Mouse (Mus musculus): Measurements from ENCODE around the gene Akr1c19. TPM values are rescaled to one million over a fixed set of nuclear protein-coding genes. Genes with fewer than 3 reads are reported as not detected.

The Akr1c19 gene
- total and polyA plus RNA-seq, 3 experiments, result not detected

DNA sequence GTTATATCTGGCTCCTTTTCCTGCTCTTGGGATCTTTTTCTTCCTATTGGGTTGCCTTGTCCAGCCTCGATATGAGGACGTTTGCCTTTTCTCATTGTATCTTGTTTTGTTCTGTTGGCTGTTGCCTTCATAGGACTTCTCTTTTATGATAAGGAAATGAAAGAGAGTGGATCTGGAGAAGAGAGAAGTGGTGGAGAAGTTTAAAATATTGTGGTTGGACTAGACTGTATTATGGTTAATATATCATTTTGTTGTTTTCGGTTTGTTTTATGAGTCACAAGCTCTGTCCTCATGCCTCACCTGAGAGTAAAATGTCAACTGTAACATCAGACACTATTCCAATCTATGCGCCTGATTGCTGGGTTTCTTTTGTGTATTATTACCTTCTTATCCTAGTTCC lies 68.5 kb downstream of the Akr1c19 start:
- no peak overlapping the region for H3K27ac ChIP-seq (ENCODE audit: control insufficient read depth, low read depth, low read length)
- DNase-seq (ENCODE audit: low read depth, low spot score), result no peak
- no peaks in the 10 kb centered on the region for H3K4me1 ChIP-seq (ENCODE audit: control insufficient read depth in 1 of 2, insufficient read depth in 2 of 2, low read length in 2 of 2)
- no peak overlapping the region for H3K4me3 ChIP-seq (ENCODE audit: control insufficient read depth in 1 of 2, insufficient read depth in 1 of 2, low read depth in 2 of 2, low read length in 2 of 2)
- H3K36me3 ChIP-seq (ENCODE audit: control insufficient read depth in 1 of 2, insufficient read depth in 2 of 2, low read length in 2 of 2), result no peaks in the 10 kb centered on the region
- no peak overlapping the region for H3K9ac ChIP-seq (ENCODE audit: control insufficient read depth, low read depth, low read length, poor library complexity, severe bottlenecking)
- no peaks in the 10 kb centered on the region for H3K9me3 ChIP-seq (replicated peaks; ENCODE audit: insufficient read depth, low read length)
- TF ChIP-seq ELF1 (IDR thresholded peaks at IDR 0.05; ENCODE audit: low read depth, low read length) (no peak), RAD21 (IDR thresholded peaks at IDR 0.05; ENCODE audit: low read depth, low read length) (no peak), CTCF (IDR thresholded peaks at IDR 0.05 in 2 of 3, conservative IDR thresholded peaks at IDR 0.05 in 1 of 3; ENCODE audit: control insufficient read depth in 1 of 3, insufficient read depth in 1 of 3, low read depth in 2 of 3, low read length in 3 of 3, poor library complexity in 1 of 3, severe bottlenecking in 1 of 3) (no peak), TCF12 (IDR thresholded peaks at IDR 0.05; ENCODE audit: low read depth, low read length) (no peak), MYB (IDR thresholded peaks at IDR 0.05; ENCODE audit: low read depth, low read length) (no peak), POLR2AphosphoS5 (IDR thresholded peaks at IDR 0.05; ENCODE audit: borderline replicate concordance, low read depth, low read length) (no peak), NRF1 (IDR thresholded peaks at IDR 0.05; ENCODE audit: insufficient read depth, low read depth, low read length, poor library complexity, severe bottlenecking) (no peak), GABPA (IDR thresholded peaks at IDR 0.05; ENCODE audit: low read depth, low read length) (no peak), TBP (IDR thresholded peaks at IDR 0.05; ENCODE audit: low read depth, low read length) (no peak), USF1 (IDR thresholded peaks at IDR 0.05; ENCODE audit: low read depth, low read length) (no peak), UBTF (IDR thresholded peaks at IDR 0.05; ENCODE audit: borderline replicate concordance, insufficient read depth, low read depth, low read length) (no peak), ZC3H11A (IDR thresholded peaks at IDR 0.05; ENCODE audit: low read depth, low read length) (no peak), ZKSCAN1 (IDR thresholded peaks at IDR 0.05; ENCODE audit: low read depth, low read length) (no peak), SIN3A (IDR thresholded peaks at IDR 0.05; ENCODE audit: low read length) (no peak), MYC (IDR thresholded peaks at IDR 0.05; ENCODE audit: low read depth, low read length) (no peak), CHD1 (IDR thresholded peaks at IDR 0.05; ENCODE audit: low read depth, low read length) (no peak)
- H3K27me3 ChIP-seq (ENCODE audit: control insufficient read depth in 1 of 2, insufficient read depth in 2 of 2, low read length in 2 of 2), result no peaks in the 10 kb centered on the region
- H3K79me2 ChIP-seq (ENCODE audit: control insufficient read depth, insufficient read depth, low read length, poor library complexity), result no peaks in the 10 kb centered on the region

Other genes with a start within 250 kb of the Akr1c19 start
- not detected in 2 replicates for gene Akr1c14, start 179.7 kb upstream of the Akr1c19 start, total RNA-seq (2012; rRNA removed)
- not detected for gene Akr1c14, start 179.7 kb upstream of the Akr1c19 start, polyA plus RNA-seq (2012; ENCODE audit: insufficient read depth in 1 of 2, insufficient read length in 2 of 2, low read depth in 1 of 2, low replicate concordance in 2 of 2, missing spikeins in 1 of 2)
- not detected in 2 replicates for gene Akr1c18, start 78.0 kb upstream of the Akr1c19 start, total RNA-seq (2012; rRNA removed)
- not detected for gene Akr1c18, start 78.0 kb upstream of the Akr1c19 start, polyA plus RNA-seq (2012; ENCODE audit: insufficient read depth in 1 of 2, insufficient read length in 2 of 2, low read depth in 1 of 2, low replicate concordance in 2 of 2, missing spikeins in 1 of 2)
- 13.0 and 13.3 TPM in 2 replicates for gene Akr1c13, start 37.5 kb upstream of the Akr1c19 start, total RNA-seq (2012; rRNA removed)
- gene Akr1c13, start 37.5 kb upstream of the Akr1c19 start, polyA plus RNA-seq (2012; ENCODE audit: insufficient read depth in 1 of 2, insufficient read length in 2 of 2, low read depth in 1 of 2, low replicate concordance in 2 of 2, missing spikeins in 1 of 2), result 1 to 10 TPM in 1 of 2 experiments, not detected in 1; 5.5 TPM
- 0.42 and 0.62 TPM in 2 replicates for gene Akr1c12, start 50.7 kb downstream of the Akr1c19 start, total RNA-seq (2012; rRNA removed)
- under 1 TPM in 1 of 2 experiments, not detected in 1; 0.45 TPM for gene Akr1c12, start 50.7 kb downstream of the Akr1c19 start, polyA plus RNA-seq (2012; ENCODE audit: insufficient read depth in 1 of 2, insufficient read length in 2 of 2, low read depth in 1 of 2, low replicate concordance in 2 of 2, missing spikeins in 1 of 2)
- not detected in 2 replicates for gene Akr1c6, start 205.6 kb downstream of the Akr1c19 start, total RNA-seq (2012; rRNA removed)
- gene Akr1c6, start 205.6 kb downstream of the Akr1c19 start, polyA plus RNA-seq (2012; ENCODE audit: insufficient read depth in 1 of 2, insufficient read length in 2 of 2, low read depth in 1 of 2, low replicate concordance in 2 of 2, missing spikeins in 1 of 2), result not detected